Mouse (Mus musculus) urinary bladder, postnatal 14 days (tissue): ENCODE results near the gene Cmtm7.
"Not testable (repeated sequence)": the region's sequence is repeated elsewhere in the genome, so short reads cannot be mapped to it uniquely, and the experiment has no call there.

Source experiments
- DNase-seq: peaks from one replicate; pipeline ENCODE4 v3.0.0; 2021; ENCODE audit warnings: low spot score

Gene Cmtm7

GRCm38 (mm10) chr9:114761848-114762247 is 19.8 kb downstream of the Cmtm7 start:
- DNase-seq: no peak

GRCm38 (mm10) chr9:114760353-114760752 is 21.3 kb downstream of the Cmtm7 start:
- DNase-seq: no peak

GRCm38 (mm10) chr9:114759886-114760285 is 21.8 kb downstream of the Cmtm7 start:
- DNase-seq: no peak

- no peak for DNase-seq
Observed at GRCm38 (mm10) chr9:114758801-114759200, 22.9 kb downstream of the Cmtm7 start.

GRCm38 (mm10) chr9:114758272-114758671 is 23.4 kb downstream of the Cmtm7 start:
- no peak for DNase-seq

- DNase-seq: peak; percentile 95
Observed at GRCm38 (mm10) chr9:114752863-114753484, 28.7 kb downstream of the Cmtm7 start.

GRCm38 (mm10) chr9:114752311-114752710 is 29.3 kb downstream of the Cmtm7 start:
- DNase-seq: no peak

DNA sequence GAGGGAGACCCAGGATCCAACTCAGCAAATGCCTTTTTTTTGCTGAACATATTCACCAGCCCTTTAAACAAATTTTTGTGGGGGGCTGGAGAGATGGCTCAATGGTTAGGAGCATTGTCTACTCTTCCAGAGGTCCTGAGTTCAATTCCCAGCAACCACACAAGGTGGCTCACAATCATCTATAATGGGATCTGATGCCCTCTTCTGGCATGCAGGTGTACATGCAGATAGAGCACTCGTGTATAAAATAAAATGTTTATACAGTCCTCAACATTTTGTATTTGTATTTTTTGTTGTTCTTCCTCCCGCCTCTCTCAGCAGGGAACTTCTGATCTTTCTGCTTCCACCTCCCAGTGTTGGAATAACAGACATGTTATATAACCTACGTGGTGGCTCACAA is 30.1 kb downstream of the Cmtm7 start:
- DNase-seq: no peak

DNA sequence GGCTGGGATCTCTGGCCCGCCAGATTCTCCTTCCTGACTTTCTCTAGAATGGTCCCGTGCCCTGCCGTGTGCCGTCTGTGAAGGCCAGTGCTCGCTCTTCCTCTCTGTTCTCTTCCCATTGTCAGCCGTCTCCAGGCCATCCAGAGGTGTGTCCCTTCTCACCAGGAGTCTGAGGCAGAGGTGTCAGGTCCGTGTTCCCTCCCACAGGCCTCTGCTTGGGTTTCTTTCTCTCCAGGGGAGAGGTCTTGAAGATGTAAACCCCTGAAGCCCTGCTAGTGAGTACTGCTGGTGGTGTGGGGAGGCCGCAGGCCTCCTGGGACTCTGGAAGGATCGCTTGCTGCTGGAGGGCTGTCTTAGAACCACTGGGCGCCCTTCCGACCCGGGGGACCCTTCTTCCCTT is 34.2 kb downstream of the Cmtm7 start:
- no peak for DNase-seq

GRCm38 (mm10) chr9:114747012-114747411 is 34.6 kb downstream of the Cmtm7 start:
- DNase-seq: no peak

- no peak for DNase-seq
Observed at GRCm38 (mm10) chr9:114745654-114746053, 36.0 kb downstream of the Cmtm7 start.

GRCm38 (mm10) chr9:114745163-114745562 is 36.5 kb downstream of the Cmtm7 start:
- DNase-seq: no peak

DNA sequence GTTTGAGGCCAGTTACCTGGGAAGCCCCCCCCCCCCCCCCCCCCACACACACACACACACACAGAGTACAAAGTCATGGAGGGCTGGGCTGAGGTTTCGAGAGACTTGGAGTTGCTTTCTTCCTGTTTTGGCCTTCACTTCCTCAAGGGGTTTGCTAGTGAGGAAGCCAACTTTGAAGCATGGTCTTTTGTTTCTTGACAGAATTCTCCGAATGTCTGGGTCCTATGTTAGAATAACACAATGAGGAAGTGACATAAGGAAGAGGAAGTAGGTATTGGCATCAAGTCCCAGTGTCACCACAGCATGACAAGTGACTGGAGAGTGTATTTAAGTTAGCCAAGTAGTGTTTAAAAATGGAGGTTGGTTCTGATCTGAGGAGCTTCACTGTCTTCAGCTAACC is 38.9 kb downstream of the Cmtm7 start:
- DNase-seq: no peak

GRCm38 (mm10) chr9:114740336-114740735 is 41.3 kb downstream of the Cmtm7 start:
- no peak for DNase-seq

DNA sequence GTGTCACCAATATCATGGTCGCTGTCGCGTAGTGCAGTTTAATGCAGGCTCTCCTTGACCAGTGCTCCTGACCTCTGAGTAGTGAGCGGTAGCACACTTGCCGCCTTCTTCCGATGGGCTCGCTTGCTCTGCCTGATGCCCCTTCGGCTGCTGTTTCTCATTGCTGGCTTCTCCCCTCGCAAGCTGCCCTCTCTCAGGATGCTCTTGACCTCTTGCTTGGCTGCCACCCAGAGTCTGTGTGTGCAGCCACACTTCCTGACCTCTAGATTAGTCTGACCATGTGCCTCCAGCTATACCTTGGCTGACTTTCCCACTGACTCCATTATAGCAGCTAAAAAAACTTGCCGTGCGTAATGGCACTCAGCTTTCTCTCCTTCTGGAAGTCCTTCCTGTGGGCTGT is 45.2 kb downstream of the Cmtm7 start:
- DNase-seq: no peak

- no peak for DNase-seq
Observed at GRCm38 (mm10) chr9:114733238-114733637, 48.4 kb downstream of the Cmtm7 start.

DNA sequence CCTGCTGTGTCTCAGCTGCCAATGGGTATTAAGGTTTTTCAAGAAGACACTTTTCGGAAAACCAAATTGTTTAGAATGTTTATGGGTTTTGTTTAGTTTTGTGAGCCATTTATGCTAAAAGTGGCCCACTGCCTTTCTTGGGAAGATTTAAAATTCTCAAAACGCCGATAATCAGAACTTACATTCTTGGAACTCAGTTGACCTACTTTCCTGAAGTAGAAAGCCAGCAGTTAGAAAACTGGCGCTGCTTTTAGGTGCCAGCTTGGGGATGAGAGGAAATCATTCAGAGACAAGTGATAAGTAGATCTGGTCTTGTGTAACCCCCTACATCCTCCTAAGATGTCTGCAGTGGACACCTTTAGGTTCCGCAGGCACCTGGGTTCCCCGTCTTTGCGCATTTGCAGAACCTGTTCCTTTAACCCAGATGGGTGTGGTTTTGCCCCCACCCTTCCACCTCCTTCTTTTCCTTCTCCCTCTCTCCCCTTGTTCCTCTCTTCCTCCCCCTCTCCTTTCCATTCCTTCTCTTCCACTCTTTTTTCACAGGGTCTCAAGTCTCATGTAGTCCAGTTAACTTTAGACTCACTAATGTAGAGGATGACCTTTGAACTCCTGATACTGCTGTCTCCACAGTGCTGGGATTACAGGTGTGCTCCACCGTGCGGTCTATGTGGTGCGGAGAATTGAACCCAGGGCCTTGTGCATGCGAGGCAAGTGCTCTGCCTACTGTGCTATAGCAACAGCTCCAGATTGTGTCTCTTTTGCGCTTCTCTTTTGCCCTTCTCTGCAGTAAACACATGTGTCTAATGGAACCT is 49.6 kb downstream of the Cmtm7 start:
- no peak for DNase-seq

- DNase-seq: peak; percentile 98
Observed at GRCm38 (mm10) chr9:114731011-114731755, 50.5 kb downstream of the Cmtm7 start, which contains the start of gene Cmtm6. TSS of gene Cmtm6 (plus strand) at chr9:114731116.

GRCm38 (mm10) chr9:114729911-114730805 is 51.5 kb downstream of the Cmtm7 start:
- DNase-seq: no peak

- not testable (repeated sequence) for DNase-seq
Observed at GRCm38 (mm10) chr9:114728432-114728831, 53.2 kb downstream of the Cmtm7 start.

DNA sequence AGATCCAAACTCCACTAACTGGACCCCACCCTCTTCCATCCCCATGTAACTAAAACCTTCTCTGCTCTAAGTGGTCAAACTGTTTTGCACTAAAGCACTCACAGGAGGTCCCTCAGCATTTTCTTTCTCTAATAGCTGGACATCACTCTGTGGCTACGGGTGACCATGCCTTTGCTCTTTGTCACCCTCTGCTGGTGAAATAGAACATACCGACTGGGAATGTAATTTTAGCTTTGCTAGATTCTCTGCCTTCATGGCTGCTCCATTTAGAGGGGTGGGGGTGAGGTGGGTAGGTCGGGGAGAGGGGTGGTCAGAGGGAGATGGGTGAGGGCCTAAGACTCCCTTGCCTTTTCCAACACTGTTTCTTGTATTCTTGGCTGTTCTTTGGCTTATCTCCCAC is 54.3 kb downstream of the Cmtm7 start:
- DNase-seq: no peak
